Mouse (Mus musculus) spleen, adult 2 months (tissue): ENCODE data around the gene Gm4175. TPM values are rescaled to one million over a fixed set of nuclear protein-coding genes. Genes with fewer than 3 reads are reported as not detected.
"Not testable (repeated sequence)": the region's sequence is repeated elsewhere in the genome, so short reads cannot be mapped to it uniquely, and the experiment has no call there.

Experiments used
- DNase-seq, 2 experiments: peaks; one replicate each; pipeline versions ENCODE4 v3.0.0 to v3.0.0-alpha.2; 2012 to 2021; ENCODE audit warnings: low spot score in 2 of 2, low read depth in 1 of 2
- H3K27ac ChIP-seq: fragments of 200-500 bp; 2 replicates; pipeline ENCODE4 v1.5.1; 2012; ENCODE audit warnings: low read length, inconsistent platforms; ENCODE audit not compliant: insufficient read depth
- H3K27me3 ChIP-seq: fragments of 200-500 bp; 2 replicates; pipeline ENCODE4 v1.6.1; 2012; ENCODE audit warnings: mild to moderate bottlenecking, moderate library complexity, low read length, inconsistent platforms; ENCODE audit not compliant: control insufficient read depth, insufficient read depth
- H3K36me3 ChIP-seq: fragments of 200-500 bp; 2 replicates; pipeline ENCODE4 v1.6.1; 2012; ENCODE audit warnings: mild to moderate bottlenecking, low read length, inconsistent platforms; ENCODE audit not compliant: control insufficient read depth, insufficient read depth
- H3K4me1 ChIP-seq: fragments of 200-500 bp; 2 replicates; pipeline ENCODE4 v1.6.1; 2011; ENCODE audit warnings: inconsistent platforms; ENCODE audit not compliant: control insufficient read depth, insufficient read depth, insufficient read length
- H3K4me3 ChIP-seq: fragments of 200-500 bp; 2 replicates; pipeline ENCODE4 v1.5.1; 2011; ENCODE audit warnings: mild to moderate bottlenecking, inconsistent platforms; ENCODE audit not compliant: insufficient read depth, insufficient read length; ENCODE audit errors: extremely low read depth
- WGBS: fragments of 180-500 bp; shearing (Covaris S2); methylation state at CpG from one replicate; pipeline ENCODE4 v1.1.7; 2018; 5-methylcytosine and 5-hydroxymethylcytosine counted together
- polyA plus RNA-seq: library from polyadenylated mRNA; depleted of rRNA; stranded (reverse); fragments of >200 nt; gene quantifications from 2 replicates; pipeline ENCODE4 v1.2.3, GENCODE M21; 2012; rRNA removed

The Gm4175 gene
- not detected in 2 replicates for polyA plus RNA-seq

- H3K27ac ChIP-seq, DNase-seq, H3K4me1 ChIP-seq, H3K4me3 ChIP-seq, H3K36me3 ChIP-seq, H3K27me3 ChIP-seq: not testable (repeated sequence)
- WGBS = no CpG with 5 or more reads among the region's 5 CpGs
These were observed at the start of gene Gm4175 for GRCm38 (mm10) chr7:21761375-21761774. Gene Gm4175, minus strand, starts transcription at chr7:21761475.

GRCm38 (mm10) chr7:21796628-21797027 is 35.4 kb upstream of the Gm4175 start, which contains the start of gene Gm4177:
Gene Gm4177, minus strand, starts transcription at chr7:21796728.
- WGBS = no CpG with 5 or more reads among the region's 3 CpGs
- DNase-seq, H3K27ac ChIP-seq, H3K36me3 ChIP-seq, H3K27me3 ChIP-seq, H3K4me3 ChIP-seq, H3K4me1 ChIP-seq: not testable (repeated sequence)

Other genes with a start within 250 kb of the Gm4175 start
- gene Vmn1r130, start 249.7 kb downstream of the Gm4175 start, polyA plus RNA-seq = not detected in 2 replicates
- gene Vmn1r131, start 215.4 kb downstream of the Gm4175 start, polyA plus RNA-seq = not detected in 2 replicates
- gene Vmn1r132, start 147.4 kb downstream of the Gm4175 start, polyA plus RNA-seq = not detected in 2 replicates
- not detected in 2 replicates for gene Gm4177, start 35.3 kb upstream of the Gm4175 start, polyA plus RNA-seq
- not detected in 2 replicates for gene Vmn1r135, start 70.9 kb upstream of the Gm4175 start, polyA plus RNA-seq
- gene Gm5725, start 82.8 kb upstream of the Gm4175 start, polyA plus RNA-seq = not detected in 2 replicates
- not detected in 2 replicates for gene Gm5891, start 159.8 kb upstream of the Gm4175 start, polyA plus RNA-seq
- gene Vmn1r137, start 233.1 kb upstream of the Gm4175 start, polyA plus RNA-seq = not detected in 2 replicates